Mouse (Mus musculus) gastrocnemius, postnatal 14 days (tissue): ENCODE results near the gene Cmtm4. TPM values are rescaled to one million over a fixed set of nuclear protein-coding genes. Genes with fewer than 3 reads are reported as not detected.
A peak's percentile ranks its signal among the peaks of the same experiment; 100 is the strongest.
"Not testable (repeated sequence)": the region's sequence is repeated elsewhere in the genome, so short reads cannot be mapped to it uniquely, and the experiment has no call there.

ENCODE experiments used
- DNase-seq: peaks from one replicate; pipeline ENCODE4 v3.0.0; 2021; ENCODE audit warnings: mixed read lengths
- intact Hi-C: fragments of 180-260 bp; cut with DNase I; formaldehyde crosslinking; loops from one replicate; pipeline ENCODE4 v1.15.1; 2025; ENCODE audit warnings: low total_unique reads
- total RNA-seq, 2 experiments: library from RNA; stranded (reverse); gene quantifications; 2 replicates each; pipeline ENCODE4 v1.2.3; 2021

Gene Cmtm4
- total RNA-seq, 2 experiments from 2014 or later: 4.7 to 4.8 TPM

DNA sequence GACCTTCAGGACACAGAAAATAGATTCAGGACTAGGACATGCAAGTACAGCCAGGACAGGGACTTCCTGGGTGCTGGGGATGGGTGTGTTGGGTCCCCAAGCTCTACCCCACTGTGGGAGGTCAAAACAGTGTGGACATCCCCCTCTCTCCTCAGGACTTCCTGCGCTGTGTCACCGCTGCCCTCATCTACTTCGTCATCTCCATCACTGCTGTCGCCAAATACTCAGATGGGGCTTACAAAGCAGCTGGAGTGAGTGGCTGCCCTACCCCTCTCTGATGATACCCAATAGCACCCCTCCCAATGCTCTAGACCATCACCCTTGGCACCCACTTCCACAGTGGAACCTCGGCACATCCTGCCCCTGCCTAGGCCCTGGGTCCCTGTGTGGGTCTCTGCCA, 51.0 kb downstream of the Cmtm4 start:
- intact Hi-C loops: loop anchor here (2.0 to 10.0 kb wide), 5 partner anchors 60 to 220 kb away; partner anchors contain the start of genes Cklf and Dync1li2
- no peak for DNase-seq

DNA sequence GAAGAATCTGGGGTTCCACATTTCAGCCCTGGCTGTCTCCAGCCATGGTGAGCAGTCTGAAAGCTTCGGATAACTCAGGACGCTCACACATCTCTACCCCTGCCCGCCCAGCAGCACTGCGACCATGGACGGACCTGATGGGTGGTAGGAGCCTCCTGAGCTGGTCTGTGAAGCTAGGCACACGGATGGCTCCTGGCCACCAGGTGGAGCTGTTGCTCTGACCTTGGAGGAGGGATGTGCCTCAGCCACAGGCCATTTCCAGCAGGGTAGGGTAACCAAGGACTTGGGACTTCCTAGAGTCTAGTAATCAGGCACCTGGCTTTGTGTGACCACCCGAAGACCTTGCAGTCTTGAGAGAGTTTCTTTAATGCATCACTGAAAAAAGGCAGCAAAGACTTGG, 51.6 kb downstream of the Cmtm4 start:
- intact Hi-C loops: loop anchor here (2.0 to 10.0 kb wide), 5 partner anchors 61 to 221 kb away; partner anchors contain the start of genes Cklf and Dync1li2
- peak; percentile 86 for DNase-seq

DNA sequence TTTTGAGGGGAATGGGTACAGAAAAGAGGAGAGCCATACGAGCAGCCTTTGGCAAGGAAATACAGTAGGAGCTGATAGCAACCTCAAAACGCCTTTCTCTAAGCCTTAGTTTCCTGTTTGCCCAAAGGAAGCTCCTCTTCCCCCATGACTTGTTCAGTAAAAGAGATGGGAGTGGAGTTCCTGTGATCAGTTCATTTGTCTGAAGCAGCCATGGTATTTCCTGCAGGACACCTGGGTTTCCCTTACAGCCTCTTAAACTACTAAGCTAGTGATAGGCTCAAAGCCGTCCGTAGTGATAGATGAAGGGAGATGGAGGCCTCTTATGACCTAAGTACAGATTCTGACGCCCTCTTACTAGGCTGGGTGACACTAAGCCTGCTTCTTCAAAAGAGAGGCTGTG, 53.2 kb downstream of the Cmtm4 start:
- DNase-seq: no peak
- intact Hi-C loops: loop anchor here (5.0 to 10.0 kb wide), 4 partner anchors 62 to 222 kb away; partner anchors contain the start of gene Cklf

DNA sequence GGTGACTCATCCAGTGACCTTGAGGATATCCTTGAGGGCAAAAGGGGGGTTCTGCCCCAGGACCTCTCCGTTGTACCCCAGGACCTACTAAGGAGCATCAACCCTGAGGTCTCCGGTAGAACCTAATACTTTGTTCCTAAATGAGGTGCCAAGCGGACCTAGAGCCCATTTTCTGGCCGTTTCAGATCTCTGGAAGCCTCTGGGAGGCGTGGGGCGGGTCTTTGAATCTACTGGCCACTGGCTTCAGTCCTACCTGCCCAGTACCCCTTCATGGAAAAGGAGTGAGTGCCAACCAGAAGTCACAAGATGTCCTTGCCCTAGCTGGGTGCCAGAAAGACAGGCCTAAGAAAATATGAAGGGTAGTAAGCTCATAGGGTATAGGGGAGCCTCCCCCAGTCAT, 53.9 kb downstream of the Cmtm4 start:
- intact Hi-C loops: loop anchor here (5.0 to 10.0 kb wide), 4 partner anchors 63 to 223 kb away; partner anchors contain the start of gene Cklf

DNA sequence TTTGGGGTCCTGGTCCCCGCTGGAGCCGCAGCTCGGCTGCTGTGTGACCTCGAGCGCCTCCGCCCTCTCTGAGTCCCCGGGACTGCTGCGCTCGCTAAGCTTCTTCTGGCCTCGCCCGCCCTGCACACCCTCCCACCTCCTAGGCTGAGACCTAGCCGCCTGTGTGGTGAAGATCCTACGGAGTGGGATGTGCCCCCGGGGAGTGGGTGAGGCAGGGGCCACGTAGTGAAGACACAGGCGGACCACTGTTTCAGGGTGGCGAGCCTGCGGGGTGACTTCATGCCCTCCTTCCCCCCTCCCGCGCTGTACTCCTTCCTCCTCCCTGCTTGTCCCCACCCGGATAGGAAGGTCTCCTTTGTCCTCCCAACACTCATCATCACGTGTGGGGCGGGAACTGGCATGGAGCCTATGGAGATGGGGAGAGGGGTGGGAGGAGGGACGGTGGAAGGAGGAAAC, 54.5 kb downstream of the Cmtm4 start:
- DNase-seq: peak; percentile 85
- intact Hi-C loops: loop anchor here (5.0 to 10.0 kb wide), 4 partner anchors 64 to 224 kb away; partner anchors contain the start of gene Cklf

More for the DNA sequence above, 53.9 kb downstream of the Cmtm4 start:
- DNase-seq: no peak

DNA sequence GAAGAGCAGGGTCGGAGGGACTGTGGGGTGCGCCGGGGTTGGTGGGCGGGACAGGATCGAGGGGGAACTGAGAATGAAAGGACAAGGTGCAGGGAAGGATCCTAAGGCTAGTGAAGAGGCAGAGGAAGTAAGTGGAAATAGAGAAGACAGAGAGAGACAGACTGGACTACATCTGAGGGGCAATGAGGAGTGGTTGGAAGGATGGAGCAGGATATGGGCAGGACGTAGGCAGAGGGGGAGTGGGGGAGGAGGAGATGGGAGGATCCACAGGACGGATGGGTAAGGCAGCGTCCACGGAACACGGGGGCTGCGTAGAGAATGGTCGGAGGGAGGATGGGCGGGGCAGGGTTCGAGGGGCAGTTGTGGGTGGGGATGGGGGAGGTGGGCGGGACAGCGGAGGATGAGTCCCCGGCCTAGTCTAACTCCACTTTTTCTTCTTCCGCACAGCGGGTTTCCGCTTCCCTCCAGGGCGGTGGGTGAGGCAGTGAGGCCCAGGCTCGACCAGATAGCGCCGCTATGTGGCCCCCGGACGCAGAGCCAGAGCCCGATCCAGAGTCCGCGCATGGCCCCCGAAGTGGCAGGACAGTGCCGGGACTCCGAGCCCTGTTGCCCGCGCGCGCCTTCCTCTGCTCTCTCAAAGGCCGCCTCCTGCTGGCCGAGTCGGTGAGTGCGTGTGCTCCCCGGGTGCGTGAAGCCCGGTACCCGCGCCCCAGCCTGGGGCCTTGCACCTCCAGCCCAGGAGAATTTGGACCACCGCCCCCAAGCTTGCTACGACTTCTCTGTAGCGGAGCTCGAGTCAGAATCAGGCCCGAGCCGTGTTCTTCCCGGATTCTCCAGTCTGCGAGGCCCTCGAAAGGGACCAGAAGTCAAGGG, 55.1 kb downstream of the Cmtm4 start:
- peak; percentile 85 for DNase-seq
- intact Hi-C loops: loop anchor here (5.0 to 10.0 kb wide), 4 partner anchors 64 to 224 kb away; partner anchors contain the start of gene Cklf

DNA sequence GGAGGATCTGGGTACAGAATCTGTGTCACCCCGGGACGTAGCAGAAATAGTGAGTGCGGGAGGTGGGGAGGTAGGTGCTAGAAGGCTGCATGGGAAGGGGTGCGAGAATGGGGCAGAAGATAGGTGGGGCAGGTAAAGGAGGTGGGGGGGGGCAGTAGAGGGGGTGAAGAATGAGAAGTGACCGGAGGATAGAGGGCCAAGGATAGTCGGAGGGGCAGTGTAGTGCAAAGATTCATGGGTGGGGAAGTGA, 55.7 kb downstream of the Cmtm4 start:
- DNase-seq: peak; percentile 16

DNA sequence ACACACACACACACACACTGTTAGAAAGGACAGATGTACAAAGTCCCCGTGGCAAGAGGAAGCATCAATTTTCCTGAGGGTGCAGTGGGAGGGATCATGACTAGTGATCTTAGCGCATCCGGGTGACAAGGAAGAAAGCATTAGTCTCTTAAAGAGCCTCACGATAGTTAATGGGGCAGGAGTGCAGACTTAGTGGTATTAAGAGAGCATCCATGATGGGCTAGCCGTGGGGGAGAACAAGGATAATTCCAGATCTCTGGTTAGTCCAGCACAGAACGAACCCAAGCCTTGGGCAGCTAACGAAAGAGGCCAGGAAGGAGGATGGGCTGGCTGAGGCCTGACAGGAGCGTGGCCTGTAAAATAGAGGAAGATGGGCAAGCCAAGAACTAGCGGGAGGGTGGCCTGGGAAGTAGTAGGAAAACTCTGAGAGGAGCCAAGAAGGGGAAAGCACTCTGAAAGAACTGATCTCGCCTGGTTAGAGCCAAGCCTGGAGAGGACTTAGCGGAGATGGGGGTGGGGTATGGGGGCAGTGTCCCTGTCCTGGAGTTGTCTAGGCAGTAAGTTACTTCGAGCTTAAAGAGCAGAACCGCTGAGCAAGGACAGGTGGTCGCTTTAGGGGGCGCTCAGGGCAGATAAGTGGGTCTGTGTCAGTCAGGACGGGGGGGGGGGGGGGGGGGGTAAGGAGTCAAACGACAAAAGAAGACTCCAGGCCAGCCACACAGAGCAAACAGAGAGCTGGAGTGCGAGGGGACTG, 56.2 kb downstream of the Cmtm4 start, which contains the start of gene Cmtm3:
Gene Cmtm3 (plus strand): TSS at position 182 of the 754 bp plus-strand sequence.
- peak; percentile 49 for DNase-seq

More for the DNA sequence above, 55.7 kb downstream of the Cmtm4 start:
- intact Hi-C loops: loop anchor here (5.0 to 10.0 kb wide), 4 partner anchors 65 to 225 kb away; partner anchors contain the start of gene Cklf

DNA sequence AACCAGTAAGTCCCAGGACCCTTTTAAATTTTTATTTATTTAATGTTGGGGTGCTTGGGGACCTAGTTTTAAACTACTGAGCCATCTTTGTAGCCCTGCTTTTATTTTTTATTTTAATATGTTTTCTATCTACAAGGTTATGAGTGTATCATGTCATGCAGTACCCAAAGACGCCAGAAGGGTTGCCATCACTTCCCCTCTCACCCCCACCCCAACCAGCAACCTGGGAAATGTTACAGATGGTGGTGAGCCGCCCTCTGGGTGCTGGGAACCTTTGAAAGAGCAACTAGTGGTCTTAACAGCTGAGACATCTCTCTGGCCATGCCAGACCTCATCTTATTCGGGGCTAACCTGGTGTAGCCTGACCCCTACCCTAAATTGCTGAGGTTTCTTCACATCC, 57.7 kb downstream of the Cmtm4 start:
- DNase-seq: no peak
- intact Hi-C loops: no loop called here

More for the DNA sequence above, 56.2 kb downstream of the Cmtm4 start, which contains the start of gene Cmtm3:
- intact Hi-C loops: no loop called here

DNA sequence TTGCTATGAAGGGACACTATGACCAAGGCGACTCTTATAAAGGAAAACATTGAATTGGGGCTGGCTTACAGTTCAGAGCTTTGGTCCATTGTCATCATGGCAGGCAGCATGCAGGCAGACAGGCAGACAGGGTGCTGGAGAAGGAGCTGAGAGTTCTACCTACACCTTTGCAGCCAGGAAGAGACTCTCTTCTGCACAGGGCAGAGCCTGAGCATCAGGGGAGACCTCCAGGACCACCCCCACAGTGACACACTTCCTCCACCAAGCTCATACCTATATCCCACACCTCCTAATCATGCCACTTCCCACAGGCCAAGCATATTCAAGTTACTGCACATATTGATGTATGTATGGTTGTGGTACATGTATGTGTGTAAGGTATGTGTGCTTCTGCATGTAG, 58.8 kb downstream of the Cmtm4 start:
- intact Hi-C loops: no loop called here
- no peak for DNase-seq

DNA sequence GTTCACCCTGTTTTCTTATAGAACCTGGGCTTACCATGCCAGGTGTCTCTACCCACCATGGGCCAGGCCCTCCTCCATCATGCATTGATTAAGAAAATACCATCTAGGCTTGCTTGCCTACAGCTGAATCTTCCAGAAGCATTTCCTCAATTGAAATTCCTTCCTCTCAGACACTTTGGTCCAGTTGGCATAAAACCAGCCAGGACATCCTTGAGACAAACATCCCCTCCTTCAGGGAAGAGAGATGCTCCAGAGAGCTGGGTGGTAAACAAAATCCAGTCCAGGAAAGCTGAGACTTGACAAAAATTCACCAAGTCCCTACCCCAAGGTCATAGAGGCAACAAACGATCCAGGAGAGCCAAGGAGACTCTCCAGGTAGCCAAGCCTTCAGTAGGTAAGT, 61.4 kb downstream of the Cmtm4 start:
- DNase-seq: no peak
- intact Hi-C loops: loop anchor here (5.0 kb wide), 1 partner anchor 42 kb away; the partner anchor contains the start of gene Cmtm2a

DNA sequence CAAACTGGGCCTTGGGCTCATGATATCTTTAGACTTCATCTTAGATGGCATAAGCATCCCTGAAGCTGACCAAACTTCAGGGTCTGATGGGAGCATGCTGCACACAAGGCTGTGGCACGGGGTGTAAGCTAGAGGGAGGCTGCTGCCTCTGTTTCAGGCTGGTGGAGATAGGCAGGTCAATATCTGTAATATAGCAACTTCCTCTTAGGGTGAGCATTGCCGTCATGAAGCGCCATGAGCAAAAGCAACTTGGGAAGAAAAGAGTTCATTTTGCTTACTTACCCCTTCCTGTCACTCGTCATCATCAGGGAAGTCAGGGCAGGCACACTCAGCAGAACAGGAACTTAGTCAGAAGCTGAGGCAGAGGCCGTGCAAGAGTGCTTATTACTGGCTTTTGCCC, 61.8 kb downstream of the Cmtm4 start:
- intact Hi-C loops: loop anchor here (5.0 kb wide), 1 partner anchor 41 kb away; the partner anchor contains the start of gene Cmtm2a
- no peak for DNase-seq

DNA sequence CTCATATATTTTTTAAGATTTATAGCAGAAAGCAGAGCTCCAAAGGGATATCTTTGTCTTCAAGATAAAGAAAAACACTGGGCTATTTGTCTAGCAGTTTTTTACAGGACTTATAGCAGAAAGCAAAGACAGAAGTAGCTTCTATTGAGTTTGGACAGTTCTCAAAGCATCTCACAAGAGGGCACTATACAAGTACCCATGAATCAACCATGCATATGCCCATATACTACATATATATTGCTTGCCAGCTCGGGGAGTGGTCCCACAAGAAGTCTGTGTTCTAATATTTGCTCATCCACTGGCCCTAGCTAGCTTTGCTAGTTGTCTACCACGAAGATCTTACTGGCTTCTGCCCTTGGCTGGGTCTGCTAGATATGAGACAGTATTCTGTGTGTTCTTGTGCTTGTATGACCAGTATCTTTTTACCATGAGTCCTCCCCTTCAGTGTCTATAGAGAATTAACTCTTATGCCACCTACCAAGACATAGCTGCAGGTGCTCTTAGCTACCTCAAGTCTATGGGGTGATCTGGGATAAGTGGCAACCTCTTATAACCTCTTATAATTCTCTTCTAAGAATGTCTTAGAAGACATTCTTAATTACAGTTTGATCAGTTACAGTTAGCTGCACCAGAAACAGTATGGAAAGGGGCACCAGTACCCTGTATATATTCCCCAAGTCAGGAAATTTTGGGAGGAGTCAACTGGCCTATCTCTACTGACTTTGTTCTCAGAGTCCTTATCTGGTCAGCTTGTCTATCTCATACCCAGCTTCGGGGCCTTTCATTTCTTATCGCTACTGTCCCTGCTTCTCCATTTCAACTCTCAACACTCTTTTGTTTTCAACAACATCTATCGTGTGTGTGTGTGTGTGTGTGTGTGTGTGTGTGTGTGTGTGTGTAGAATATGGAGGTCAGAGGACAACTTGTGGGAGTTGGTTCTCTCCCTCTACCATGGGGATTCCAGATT, 62.7 kb downstream of the Cmtm4 start:
- intact Hi-C loops: loop anchor here (5.0 kb wide), 1 partner anchor 41 kb away; the partner anchor contains the start of gene Cmtm2a
- DNase-seq: no peak

DNA sequence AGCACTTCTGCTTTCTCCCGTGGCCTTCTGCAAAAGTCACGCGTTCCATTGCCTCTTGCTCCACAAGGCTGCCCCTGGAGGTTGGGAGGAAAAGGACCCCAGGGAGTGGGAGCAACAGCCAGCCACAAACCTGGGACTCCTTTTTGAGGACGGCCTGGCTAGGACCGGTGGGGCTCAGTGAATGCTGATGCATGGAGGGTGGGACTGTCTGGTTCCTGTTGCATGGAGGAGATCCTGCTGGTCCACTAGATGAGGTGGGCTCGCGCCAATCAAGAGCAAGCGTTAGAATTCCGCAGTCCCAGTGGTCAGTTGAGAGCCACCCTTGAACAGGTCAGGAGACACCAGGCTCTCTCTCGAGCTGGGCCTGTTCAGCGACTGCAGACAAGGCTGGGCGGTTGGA, 73.7 kb downstream of the Cmtm4 start, which contains the start of gene Cmtm2b:
Gene Cmtm2b (plus strand): TSS at position 301 of the 400 bp plus-strand sequence.
- intact Hi-C loops, DNase-seq: not testable (repeated sequence)

DNA sequence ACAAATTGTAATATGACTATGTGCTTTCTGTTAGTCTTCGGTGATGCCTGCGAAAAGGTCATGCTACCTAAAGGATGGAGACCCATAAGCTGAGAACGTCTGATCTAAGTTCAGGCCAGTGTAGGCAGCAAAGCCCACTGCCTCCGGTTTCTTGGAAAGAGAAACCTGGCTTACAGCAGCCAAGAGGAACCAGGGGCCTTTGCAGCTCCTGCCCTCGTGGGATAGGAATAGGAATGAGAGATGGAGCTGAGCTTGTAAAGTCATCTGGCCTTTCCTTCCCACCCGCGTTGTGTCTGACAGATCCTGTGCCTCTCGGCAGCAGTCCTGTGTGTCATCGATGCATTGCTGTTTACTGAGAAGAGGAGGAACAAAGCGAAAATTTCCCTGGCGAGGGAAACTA, 74.3 kb downstream of the Cmtm4 start, which contains the start of gene Gm11020:
Gene Gm11020 (plus strand): TSS at position 301 of the 400 bp plus-strand sequence.
- DNase-seq, intact Hi-C loops: not testable (repeated sequence)

DNA sequence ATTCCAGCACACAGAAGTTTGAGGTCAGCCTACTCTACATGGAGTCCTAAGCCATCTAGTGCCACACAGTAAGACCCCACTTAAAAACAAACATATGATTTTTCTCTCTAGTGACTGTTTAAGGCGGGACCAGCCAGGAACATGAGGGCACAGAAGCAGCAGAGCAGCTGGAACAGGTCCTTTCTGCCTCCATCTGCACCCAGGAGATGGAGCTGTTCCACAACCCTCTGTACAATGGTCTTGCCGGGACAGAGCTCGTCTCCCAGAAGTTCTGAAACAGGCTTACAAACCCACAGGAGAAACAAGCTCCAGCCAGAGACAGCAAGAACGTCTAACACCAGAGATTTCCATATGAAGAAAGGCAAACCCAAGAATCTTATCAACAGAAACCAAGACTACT, 82.3 kb downstream of the Cmtm4 start:
- intact Hi-C loops: no loop called here

DNA sequence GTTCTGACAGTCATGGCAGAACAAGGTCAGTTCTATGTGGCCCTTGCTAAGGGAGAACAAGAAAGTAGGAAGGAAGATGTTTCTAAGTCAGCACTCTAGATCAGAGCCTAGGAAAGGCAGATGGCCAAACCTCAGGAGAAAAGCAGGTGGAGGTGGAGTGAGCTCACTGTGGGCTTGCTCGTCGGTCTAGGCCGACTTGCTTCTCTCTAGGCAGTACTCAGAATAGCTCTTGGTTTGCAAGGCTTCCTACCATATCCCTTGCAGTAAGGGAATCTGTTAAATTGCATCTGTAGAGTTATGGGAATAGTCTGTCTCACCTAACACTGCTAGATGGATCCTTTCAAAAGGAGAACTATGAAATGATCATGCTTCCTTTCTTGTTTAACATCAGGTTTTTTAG, 83.6 kb downstream of the Cmtm4 start:
- intact Hi-C loops, DNase-seq: not testable (repeated sequence)

More for the DNA sequence above, 82.3 kb downstream of the Cmtm4 start:
- peak; percentile 8 for DNase-seq

DNA sequence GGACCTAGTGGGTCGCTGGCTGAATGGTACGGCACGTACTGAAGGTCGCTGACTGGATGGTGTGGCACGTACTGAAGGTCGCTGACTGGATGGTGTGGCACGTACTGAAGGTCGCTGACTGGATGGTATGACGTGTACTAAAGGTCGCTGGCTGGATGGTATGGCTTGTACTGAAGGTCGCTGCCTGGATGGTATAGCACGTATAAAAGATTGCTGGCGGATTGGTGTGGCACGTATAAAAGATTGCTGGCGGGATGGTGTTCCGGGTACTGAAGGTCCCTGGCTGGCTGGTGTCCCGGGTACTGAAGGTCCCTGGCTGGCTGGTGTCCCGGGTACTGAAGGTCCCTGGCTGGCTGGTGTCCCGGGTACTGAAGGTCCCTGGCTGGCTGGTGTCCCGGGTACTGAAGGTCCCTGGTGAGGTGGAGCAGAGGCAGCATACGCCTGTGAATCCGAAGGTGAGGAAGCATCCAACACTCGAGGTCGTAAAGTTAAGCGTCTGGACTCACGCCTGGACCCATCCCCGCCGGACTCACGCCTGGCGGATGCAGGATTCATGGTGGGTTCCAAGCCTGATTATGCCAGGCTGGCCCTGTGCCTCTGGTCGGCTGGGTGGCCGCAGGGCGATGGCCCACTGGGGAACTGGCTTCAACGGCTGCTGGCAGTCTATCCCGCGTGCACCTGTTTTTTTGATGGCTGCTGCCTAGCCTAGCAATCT, 86.0 kb downstream of the Cmtm4 start, which contains the start of the genes Gm45711 and Cmtm1:
Gene Gm45711 (minus strand): TSS at position 641 of the 715 bp plus-strand sequence.
Gene Cmtm1 (minus strand): TSS at position 705 of the 715 bp plus-strand sequence.
- DNase-seq: peak; percentile 66
- intact Hi-C loops: not testable (repeated sequence)
